Mouse (Mus musculus): ENCODE measurements at regions not wholly inside any gene's neighbourhood (a gene's known extent, or its start where the extent isn't known, plus 50 kb on each side); places are given as distances from the start of the nearest gene placed in this dataset.
A peak's percentile ranks its signal among the peaks of the same experiment; 100 is the strongest.

DNA sequence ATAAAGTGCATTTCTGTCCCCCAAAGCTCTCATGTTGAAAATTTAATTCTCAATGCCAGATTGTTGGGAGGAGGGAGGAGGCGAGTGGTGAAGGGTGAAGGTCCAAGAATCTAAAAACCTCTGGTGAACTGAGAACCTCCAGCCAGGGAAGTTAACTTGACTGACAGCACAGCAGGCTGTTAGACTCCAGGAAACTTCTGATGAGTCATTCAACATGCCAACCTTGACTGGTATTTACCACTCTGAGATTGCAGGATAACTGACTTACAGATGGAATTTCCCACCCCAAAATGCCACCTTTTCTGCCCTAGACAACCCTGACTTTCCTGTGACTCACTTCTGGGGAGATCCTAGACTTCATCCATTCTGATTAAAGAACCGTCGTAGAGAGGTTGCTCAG lies 58.6 kb upstream of the Prdm8 start:
- no peak for DNase-seq (ENCODE audit: low spot score in 2 of 2)

DNA sequence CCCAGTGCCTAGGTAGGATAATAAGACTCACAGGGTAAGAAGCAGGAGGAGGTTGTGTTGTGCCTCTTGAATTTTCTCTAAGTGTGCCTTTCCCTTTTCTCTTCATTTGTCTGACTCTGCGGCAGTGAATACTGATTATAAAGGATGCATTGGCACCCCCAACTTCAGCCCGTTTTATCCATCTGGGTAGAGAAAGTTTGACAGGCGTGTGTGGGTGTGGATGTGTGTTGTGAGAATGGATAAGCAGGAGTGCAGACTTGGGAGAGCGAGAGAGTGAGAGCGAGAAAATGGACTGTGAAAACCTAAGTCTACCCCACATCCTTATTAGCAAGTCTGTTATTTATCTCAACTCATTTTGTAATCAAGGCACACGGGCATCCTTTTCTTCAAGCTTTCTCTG lies 60.7 kb upstream of the Prdm8 start:
- DNase-seq (ENCODE audit: low spot score in 2 of 2), result peak in 1 of 2 experiments; percentile 48

DNA sequence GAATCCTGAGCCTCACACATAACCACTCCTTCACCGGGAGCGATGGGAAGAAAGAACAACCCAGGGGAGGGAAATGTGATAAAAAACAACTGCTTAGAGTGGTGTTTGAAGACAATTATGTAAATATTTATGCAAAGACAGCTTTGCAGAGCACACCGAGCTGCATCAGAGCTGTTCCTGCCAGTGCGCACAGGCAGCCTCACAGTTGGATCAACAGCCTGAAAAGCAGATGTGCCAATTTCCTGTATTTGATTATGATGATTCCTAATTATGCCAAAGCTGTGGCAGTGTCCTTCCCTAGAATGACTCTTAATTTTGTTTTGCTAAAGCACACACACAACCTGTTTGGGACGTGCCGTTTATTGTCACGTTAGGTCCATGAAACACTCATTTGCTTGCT lies 52.6 kb upstream of the Antxr2 start:
- no peak for DNase-seq (ENCODE audit: low spot score in 2 of 2)

DNA sequence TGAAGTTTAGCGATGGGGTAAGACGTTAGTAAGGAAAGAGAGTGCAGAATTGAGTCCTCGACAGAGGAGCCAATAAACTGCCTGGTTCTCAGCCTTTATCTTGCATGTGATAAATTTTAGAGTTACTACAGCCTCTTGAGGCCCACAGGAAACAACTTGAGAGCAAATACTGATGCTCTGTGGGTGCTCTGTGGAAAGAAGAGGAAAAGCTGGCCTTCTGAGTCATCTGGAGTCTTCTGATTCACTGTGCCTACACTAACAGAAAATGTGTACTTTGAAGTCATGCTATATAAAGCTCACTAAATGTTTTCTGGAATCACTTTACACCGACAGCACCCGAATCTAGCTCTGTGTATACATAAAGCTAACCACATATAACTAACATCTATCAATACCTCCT lies 50.4 kb upstream of the Antxr2 start:
- peak in 1 of 2 experiments; percentile 6 for DNase-seq (ENCODE audit: low spot score in 2 of 2)

Measured in left cerebral cortex, adult 18-20 months (tissue).